Mouse (Mus musculus) left cerebral cortex, adult 2 months (tissue): Measurements from ENCODE around the gene Chd6. TPM values are rescaled to one million over a fixed set of nuclear protein-coding genes. Genes with fewer than 3 reads are reported as not detected.
A peak's percentile ranks its signal among the peaks of the same experiment; 100 is the strongest.

Experiments used
- DNase-seq, 2 experiments: peaks; one replicate each; pipeline ENCODE4 v3.0.0; 2021 to 2022; ENCODE audit warnings: low spot score in 2 of 2, mixed read lengths in 1 of 2; ENCODE audit errors: extremely low spot score in 1 of 2
- H3K27ac ChIP-seq: fragments of 200-600 bp; 2 replicates; pipeline ENCODE4 v1.8.1; 2022
- H3K4me3 ChIP-seq: fragments of 200-600 bp; 2 replicates; pipeline ENCODE4 v1.8.1; 2022
- CTCF ChIP-seq: fragments of 200-600 bp; IDR thresholded peaks from 2 replicates; pipeline ENCODE4 v1.8.1; 2022; ENCODE audit warnings: antibody characterized with exemption, mild to moderate bottlenecking, moderate library complexity
- intact Hi-C: fragments of 180-260 bp; cut with DNase I; formaldehyde crosslinking; loops from one replicate; pipeline ENCODE4 v1.15.1; 2025
- total RNA-seq, 2 experiments: library from RNA; stranded (reverse); gene quantifications; 2 replicates each; pipeline ENCODE4 v1.2.3; 2021

Chd6 gene
- total RNA-seq, 2 experiments from 2014 or later: 67.3 to 70.7 TPM

GRCm38 (mm10) chr2:161064836-161065235, 44.0 kb downstream of the Chd6 start:
- H3K4me3 ChIP-seq: no peak overlapping the region
- intact Hi-C loops: no loop called here

GRCm38 (mm10) chr2:161058841-161059240, 50.0 kb downstream of the Chd6 start:
- intact Hi-C loops: no loop called here

More at GRCm38 (mm10) chr2:161064836-161065235, 44.0 kb downstream of the Chd6 start:
- no peak for TF ChIP-seq CTCF
- no peak overlapping the region for H3K27ac ChIP-seq
- no peak for DNase-seq

GRCm38 (mm10) chr2:161053765-161054164, 55.1 kb downstream of the Chd6 start:
- no peak for TF ChIP-seq CTCF
- Histone ChIP-seq H3K27ac (no peak overlapping the region), H3K4me3 (no peak overlapping the region)
- no peak for DNase-seq
- intact Hi-C loops: no loop called here

More at GRCm38 (mm10) chr2:161058841-161059240, 50.0 kb downstream of the Chd6 start:
- H3K27ac ChIP-seq: no peak overlapping the region
- no peak overlapping the region for H3K4me3 ChIP-seq
- TF ChIP-seq CTCF: no peak
- DNase-seq: no peak

- intact Hi-C loops: no loop called here
- H3K27ac ChIP-seq: no peak overlapping the region
- DNase-seq: no peak
- H3K4me3 ChIP-seq: no peak overlapping the region
- no peak for TF ChIP-seq CTCF
Measured at GRCm38 (mm10) chr2:161052175-161052574, 56.7 kb downstream of the Chd6 start.

GRCm38 (mm10) chr2:161049426-161049825, 59.4 kb downstream of the Chd6 start:
- DNase-seq: no peak
- Histone ChIP-seq H3K27ac (no peak overlapping the region), H3K4me3 (no peak overlapping the region)
- no peak for TF ChIP-seq CTCF
- intact Hi-C loops: no loop called here

- Histone ChIP-seq H3K4me3 (no peak overlapping the region), H3K27ac (no peak overlapping the region)
- TF ChIP-seq CTCF: no peak
- DNase-seq: no peak
- intact Hi-C loops: no loop called here
Measured at GRCm38 (mm10) chr2:161044492-161045201, 64.2 kb downstream of the Chd6 start.

- DNase-seq: no peak
- Histone ChIP-seq H3K4me3 (no peak overlapping the region), H3K27ac (no peak overlapping the region)
- intact Hi-C loops: no loop called here
- TF ChIP-seq CTCF: peak; percentile 32
Measured at GRCm38 (mm10) chr2:161042874-161043273, 66.0 kb downstream of the Chd6 start.

- intact Hi-C loops: no loop called here
- Histone ChIP-seq H3K4me3 (no peak overlapping the region), H3K27ac (no peak overlapping the region)
- no peak for DNase-seq
- TF ChIP-seq CTCF: no peak; the same call in 1 of the 2 replicates
Measured at GRCm38 (mm10) chr2:161040743-161041142, 68.1 kb downstream of the Chd6 start.

GRCm38 (mm10) chr2:161037766-161038165, 71.1 kb downstream of the Chd6 start:
- intact Hi-C loops: no loop called here
- no peak for DNase-seq
- Histone ChIP-seq H3K27ac (no peak overlapping the region), H3K4me3 (no peak overlapping the region)
- TF ChIP-seq CTCF: no peak

GRCm38 (mm10) chr2:161033141-161033540, 75.7 kb downstream of the Chd6 start:
- no peak for DNase-seq
- no peak overlapping the region for H3K27ac ChIP-seq
- no peak overlapping the region for H3K4me3 ChIP-seq
- no peak for TF ChIP-seq CTCF
- intact Hi-C loops: no loop called here

- no peak for DNase-seq
- intact Hi-C loops: no loop called here
- Histone ChIP-seq H3K4me3 (no peak overlapping the region), H3K27ac (no peak overlapping the region)
- no peak for TF ChIP-seq CTCF
Measured at GRCm38 (mm10) chr2:161032394-161032793, 76.5 kb downstream of the Chd6 start.

GRCm38 (mm10) chr2:161024606-161025005, 84.3 kb downstream of the Chd6 start:
- Histone ChIP-seq H3K27ac (no peak overlapping the region), H3K4me3 (no peak overlapping the region)
- intact Hi-C loops: no loop called here
- no peak for TF ChIP-seq CTCF
- DNase-seq: no peak

GRCm38 (mm10) chr2:161017913-161018312, 91.0 kb downstream of the Chd6 start:
- Histone ChIP-seq H3K27ac (no peak overlapping the region), H3K4me3 (no peak overlapping the region)
- no peak for DNase-seq
- TF ChIP-seq CTCF: no peak
- intact Hi-C loops: no loop called here
